Mouse (Mus musculus): ENCODE data around the gene Acbd6. TPM values are rescaled to one million over a fixed set of nuclear protein-coding genes. Genes with fewer than 3 reads are reported as not detected.

Gene Acbd6
- polyA plus RNA-seq, 1 experiment from 2014 or later = 84.3 TPM

DNA sequence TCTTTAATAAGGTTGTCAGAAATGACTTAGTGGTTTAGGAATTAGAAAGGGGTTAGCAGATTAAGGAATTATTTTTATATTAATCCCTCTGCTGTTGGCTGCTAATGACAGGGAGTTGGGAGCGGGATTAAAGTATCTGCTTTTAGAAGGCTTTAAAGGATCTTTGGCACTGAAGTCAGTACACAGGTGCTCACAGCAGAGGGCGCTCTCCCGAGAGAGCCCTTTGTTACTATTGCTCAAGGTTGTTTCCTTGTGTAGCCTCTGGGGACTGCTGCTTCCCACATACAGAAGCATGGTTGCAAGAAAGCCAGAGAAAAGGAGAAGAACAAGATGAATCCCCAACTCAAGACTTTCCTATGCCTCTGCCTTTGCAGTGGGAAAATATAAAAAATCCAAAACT, 6.8 kb downstream of the Acbd6 start:
- 14% methylated on average over 3 of the region's 3 CpGs for WGBS
- H3K27me3 ChIP-seq = no peaks in the 10 kb centered on the region
- H3K9ac ChIP-seq = no peak overlapping the region
- no peak overlapping the region for H3K4me3 ChIP-seq
- H3K36me3 ChIP-seq (ENCODE audit: poor library complexity, severe bottlenecking) = peaks cover 34% of the 10 kb centered on the region
- no peak overlapping the region for H3K4me2 ChIP-seq
- H3K4me1 ChIP-seq = peaks cover 13% of the 10 kb centered on the region
- no peak overlapping the region for H3K27ac ChIP-seq
- no peaks in the 10 kb centered on the region for H3K9me3 ChIP-seq (replicated peaks)
- ATAC-seq = no peak

DNA sequence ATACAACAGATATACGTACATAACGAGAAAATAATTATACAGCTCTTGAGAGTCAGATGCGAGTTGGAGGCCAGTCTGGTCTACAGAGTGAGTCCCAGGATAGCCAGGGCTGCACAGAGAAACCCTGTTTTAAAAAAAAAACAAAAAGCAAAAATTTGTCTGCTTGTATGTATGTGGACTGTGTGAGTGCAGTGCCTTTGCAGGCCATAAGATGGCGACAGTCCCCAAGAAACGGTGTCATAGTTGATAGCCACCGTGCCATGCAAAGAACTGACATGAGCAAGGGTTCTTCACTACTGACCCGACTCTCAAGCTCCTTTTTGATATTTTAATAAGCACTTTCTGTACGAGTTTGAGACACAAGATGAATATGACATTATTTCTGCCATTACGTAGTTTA, 10.2 kb downstream of the Acbd6 start:
- WGBS = 95% methylated on average over 9 of the region's 9 CpGs
- Histone ChIP-seq H3K9ac (no peak overlapping the region), H3K4me3 (no peak overlapping the region), H3K9me3 (replicated peaks) (no peaks in the 10 kb centered on the region), H3K27me3 (no peaks in the 10 kb centered on the region), H3K4me2 (no peak overlapping the region), H3K27ac (no peak overlapping the region), H3K36me3 (ENCODE audit: poor library complexity, severe bottlenecking) (peaks cover 45% of the 10 kb centered on the region), H3K4me1 (no peaks in the 10 kb centered on the region)
- ATAC-seq = no peak

DNA sequence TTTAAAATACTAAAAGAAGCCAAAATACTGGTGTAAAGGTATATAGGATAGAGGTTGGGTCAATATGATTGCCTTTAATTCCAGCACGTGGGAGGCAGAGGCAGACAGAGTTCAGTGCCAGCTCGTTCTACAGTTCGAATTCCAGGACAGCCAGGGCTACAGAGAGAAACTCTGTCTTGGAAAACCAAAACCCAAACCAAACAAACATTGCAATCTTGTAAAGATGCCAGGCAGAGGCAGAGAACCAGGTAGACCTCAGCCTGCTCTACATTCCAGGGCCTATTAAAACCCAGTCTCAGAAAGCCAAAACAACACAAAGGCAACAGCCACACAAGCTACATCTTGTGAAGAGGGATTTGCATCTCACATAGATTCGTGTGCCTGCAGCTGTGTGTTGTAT, 11.4 kb downstream of the Acbd6 start:
- 96% methylated on average over 4 of the region's 4 CpGs for WGBS
- H3K9me3 ChIP-seq (replicated peaks) = no peaks in the 10 kb centered on the region

DNA sequence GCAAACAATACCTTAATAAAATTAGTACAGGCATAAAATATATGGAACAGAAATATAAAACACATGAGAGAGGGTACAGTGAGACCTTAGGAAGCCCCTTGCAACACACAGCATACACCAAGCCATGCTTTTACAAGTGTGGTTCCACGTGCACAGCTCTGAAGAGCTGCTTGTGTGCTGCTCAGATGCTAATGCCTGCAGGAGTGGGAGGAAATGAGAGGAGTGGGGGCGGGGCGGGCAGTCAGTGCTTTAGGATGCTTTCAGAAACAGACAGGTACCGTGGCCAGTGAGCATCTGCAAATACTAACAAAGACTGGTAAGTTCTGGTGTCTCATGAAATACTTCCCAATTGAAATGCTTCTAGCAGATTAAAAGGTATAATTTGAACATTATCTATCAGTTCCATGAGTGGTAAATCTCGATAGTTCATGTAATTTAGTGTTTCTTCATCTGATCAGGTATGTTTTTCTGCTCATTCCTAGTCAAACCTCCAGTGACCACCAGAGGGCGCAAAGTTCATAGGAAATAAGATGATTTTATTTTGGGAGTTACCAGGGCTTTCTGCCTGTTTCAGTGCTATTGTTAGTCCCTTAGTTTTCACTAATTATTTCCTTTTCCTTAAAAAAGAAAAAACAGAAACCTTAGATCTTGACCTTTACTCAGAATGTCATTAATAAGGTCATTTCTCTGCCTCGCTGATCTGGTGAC, 17.2 kb downstream of the Acbd6 start:
- peaks cover 5% of the 10 kb centered on the region; the same call in 1 of the 2 replicates for H3K4me1 ChIP-seq
- peak; percentile 67 for ATAC-seq
- no peaks in the 10 kb centered on the region for H3K9me3 ChIP-seq (replicated peaks)
- H3K9ac ChIP-seq = no peak overlapping the region
- H3K4me2 ChIP-seq = no peak overlapping the region
- peaks cover 8% of the 10 kb centered on the region; the same call in 1 of the 2 replicates for H3K36me3 ChIP-seq (ENCODE audit: poor library complexity, severe bottlenecking)
- 27% methylated on average over 7 of the region's 7 CpGs for WGBS
- no peak overlapping the region for H3K4me3 ChIP-seq
- no peaks in the 10 kb centered on the region for H3K27me3 ChIP-seq
- no peak overlapping the region for H3K27ac ChIP-seq

More for the DNA sequence above, 11.4 kb downstream of the Acbd6 start:
- Histone ChIP-seq H3K27me3 (no peaks in the 10 kb centered on the region), H3K27ac (no peak overlapping the region), H3K36me3 (ENCODE audit: poor library complexity, severe bottlenecking) (peaks cover 45% of the 10 kb centered on the region), H3K4me1 (no peaks in the 10 kb centered on the region), H3K4me2 (no peak overlapping the region), H3K4me3 (no peak overlapping the region), H3K9ac (no peak overlapping the region)
- no peak for ATAC-seq

DNA sequence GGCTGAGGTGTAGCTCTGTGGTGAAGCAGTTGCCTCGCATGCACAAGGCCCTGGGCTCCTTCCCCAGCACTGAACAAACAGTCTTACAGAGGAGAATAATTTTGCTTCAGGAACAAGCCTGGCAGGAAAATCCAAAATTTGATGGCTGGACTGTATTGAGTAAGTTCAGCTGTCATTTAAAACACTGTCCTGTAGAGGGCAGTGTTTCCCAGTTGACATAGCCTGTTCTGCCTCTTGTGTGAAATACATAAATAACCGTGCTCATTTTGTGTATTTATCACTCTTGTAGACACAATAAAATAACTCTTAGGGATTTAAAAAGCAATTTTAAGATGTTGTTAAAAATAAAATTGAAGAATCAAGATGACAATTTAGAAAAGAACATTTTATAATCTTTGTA, 18.5 kb downstream of the Acbd6 start:
- no peaks in the 10 kb centered on the region for H3K9me3 ChIP-seq (replicated peaks)
- peaks cover 5% of the 10 kb centered on the region; the same call in 1 of the 2 replicates for H3K4me1 ChIP-seq
- no peaks in the 10 kb centered on the region for H3K27me3 ChIP-seq
- peaks cover 8% of the 10 kb centered on the region; the same call in 1 of the 2 replicates for H3K36me3 ChIP-seq (ENCODE audit: poor library complexity, severe bottlenecking)
- peak; percentile 58; the same call in 1 of the 2 replicates for ATAC-seq
- H3K9ac ChIP-seq = no peak overlapping the region
- H3K27ac ChIP-seq = no peak overlapping the region
- no peak overlapping the region for H3K4me2 ChIP-seq
- 21% methylated on average over 2 of the region's 2 CpGs for WGBS
- no peak overlapping the region for H3K4me3 ChIP-seq

DNA sequence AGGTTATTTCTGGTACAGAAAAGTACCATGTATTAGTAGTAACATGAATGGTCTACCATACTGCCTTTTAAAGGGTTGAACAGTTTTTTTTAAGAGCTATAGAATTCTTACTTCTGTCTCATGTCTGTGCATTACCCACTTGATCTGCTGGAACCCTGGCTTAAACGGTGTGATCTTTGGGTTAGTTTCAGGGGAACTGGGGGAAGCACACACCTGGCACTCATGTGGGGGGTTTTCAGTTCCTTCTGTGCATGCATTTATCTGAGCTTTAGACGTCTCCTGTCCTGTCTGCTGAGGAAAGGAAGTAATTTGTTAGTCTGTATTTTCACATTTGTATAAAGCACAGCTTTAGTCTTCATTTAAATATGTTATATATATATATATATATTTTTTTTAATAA, 19.4 kb downstream of the Acbd6 start:
- peaks cover 3% of the 10 kb centered on the region; the same call in 1 of the 2 replicates for H3K36me3 ChIP-seq (ENCODE audit: poor library complexity, severe bottlenecking)
- no peak overlapping the region for H3K27ac ChIP-seq
- no peak overlapping the region for H3K4me3 ChIP-seq
- H3K4me2 ChIP-seq = no peak overlapping the region
- ATAC-seq = no peak
- 68% methylated on average over 2 of the region's 2 CpGs for WGBS
- H3K4me1 ChIP-seq = peaks cover 5% of the 10 kb centered on the region; the same call in 1 of the 2 replicates
- H3K27me3 ChIP-seq = no peaks in the 10 kb centered on the region
- H3K9ac ChIP-seq = no peak overlapping the region
- no peaks in the 10 kb centered on the region for H3K9me3 ChIP-seq (replicated peaks)

DNA sequence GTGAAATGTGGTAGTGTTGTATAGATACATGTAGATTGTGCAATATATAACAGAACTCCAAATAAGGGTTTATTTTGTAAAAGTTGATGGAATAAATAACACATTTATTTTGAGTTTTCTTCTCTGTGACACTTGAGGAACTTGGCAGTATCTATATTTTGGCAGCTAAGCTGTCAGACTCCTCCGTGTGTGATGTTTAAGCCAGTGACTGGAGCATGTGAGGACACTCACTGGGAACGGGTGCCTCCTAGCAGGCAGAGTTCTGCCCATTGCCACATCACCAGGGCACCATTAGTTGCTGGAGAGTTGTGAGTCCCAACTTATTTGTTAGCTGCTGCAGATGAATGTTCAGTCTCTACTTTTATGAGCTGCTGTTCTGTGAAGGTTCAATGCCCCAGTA, 30.0 kb downstream of the Acbd6 start:
- no peak for ATAC-seq
- Histone ChIP-seq H3K4me3 (no peak overlapping the region), H3K36me3 (ENCODE audit: poor library complexity, severe bottlenecking) (no peaks in the 10 kb centered on the region), H3K4me1 (no peaks in the 10 kb centered on the region), H3K9ac (no peak overlapping the region), H3K27me3 (no peaks in the 10 kb centered on the region), H3K4me2 (no peak overlapping the region), H3K27ac (no peak overlapping the region), H3K9me3 (replicated peaks) (no peaks in the 10 kb centered on the region)
- 82% methylated on average over 2 of the region's 2 CpGs for WGBS

DNA sequence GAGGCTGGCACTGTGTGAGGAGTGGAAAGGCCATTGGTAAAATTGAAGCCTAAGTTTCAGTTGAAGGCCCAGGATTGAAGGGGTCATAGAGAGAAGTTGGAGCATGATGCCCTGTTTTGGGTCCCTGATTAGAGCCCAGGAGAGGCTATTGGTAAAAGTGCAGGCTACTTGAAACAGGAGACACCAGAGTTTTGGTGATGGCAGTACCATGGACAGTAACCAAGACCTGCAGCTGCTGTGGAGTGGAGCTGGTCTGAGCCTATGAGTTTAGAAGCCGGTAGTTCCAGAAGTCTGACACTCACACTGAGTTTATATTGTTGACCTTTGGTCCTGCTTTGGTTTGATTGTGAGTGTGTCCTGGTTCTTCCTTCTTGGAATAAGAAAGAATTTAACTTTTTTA, 36.2 kb downstream of the Acbd6 start:
- H3K4me2 ChIP-seq = no peak overlapping the region
- H3K27me3 ChIP-seq = no peaks in the 10 kb centered on the region
- no peak for ATAC-seq
- H3K4me1 ChIP-seq = no peaks in the 10 kb centered on the region
- no peaks in the 10 kb centered on the region for H3K9me3 ChIP-seq (replicated peaks)
- H3K36me3 ChIP-seq (ENCODE audit: poor library complexity, severe bottlenecking) = no peaks in the 10 kb centered on the region
- WGBS = 70% methylated on average over 1 of the region's 1 CpGs
- no peak overlapping the region for H3K4me3 ChIP-seq
- H3K27ac ChIP-seq = no peak overlapping the region
- H3K9ac ChIP-seq = no peak overlapping the region

DNA sequence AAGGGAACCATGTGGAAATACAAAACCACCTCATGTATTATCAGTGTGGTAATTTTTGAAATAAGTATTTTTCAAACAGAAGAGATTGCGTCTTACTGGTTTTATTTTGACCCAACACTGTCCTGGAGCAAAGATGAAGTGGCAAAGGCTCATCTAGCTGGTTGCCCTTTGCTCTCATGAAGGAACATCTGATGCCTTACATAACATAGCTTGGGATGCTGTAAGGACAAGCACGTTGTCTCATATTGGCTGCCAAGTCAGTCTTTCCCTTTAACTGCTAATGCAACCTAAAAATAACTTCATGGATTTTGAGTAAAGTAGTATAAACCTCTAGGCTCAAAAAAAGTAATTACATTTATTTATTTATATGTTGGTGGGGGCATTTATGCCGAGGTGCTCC, 38.7 kb downstream of the Acbd6 start:
- H3K27me3 ChIP-seq = no peaks in the 10 kb centered on the region
- no peaks in the 10 kb centered on the region for H3K4me1 ChIP-seq
- ATAC-seq = no peak
- H3K9ac ChIP-seq = no peak overlapping the region
- H3K36me3 ChIP-seq (ENCODE audit: poor library complexity, severe bottlenecking) = no peaks in the 10 kb centered on the region
- WGBS = 98% methylated on average over 3 of the region's 3 CpGs
- H3K4me3 ChIP-seq = no peak overlapping the region
- H3K9me3 ChIP-seq (replicated peaks) = no peaks in the 10 kb centered on the region
- no peak overlapping the region for H3K27ac ChIP-seq
- no peak overlapping the region for H3K4me2 ChIP-seq

DNA sequence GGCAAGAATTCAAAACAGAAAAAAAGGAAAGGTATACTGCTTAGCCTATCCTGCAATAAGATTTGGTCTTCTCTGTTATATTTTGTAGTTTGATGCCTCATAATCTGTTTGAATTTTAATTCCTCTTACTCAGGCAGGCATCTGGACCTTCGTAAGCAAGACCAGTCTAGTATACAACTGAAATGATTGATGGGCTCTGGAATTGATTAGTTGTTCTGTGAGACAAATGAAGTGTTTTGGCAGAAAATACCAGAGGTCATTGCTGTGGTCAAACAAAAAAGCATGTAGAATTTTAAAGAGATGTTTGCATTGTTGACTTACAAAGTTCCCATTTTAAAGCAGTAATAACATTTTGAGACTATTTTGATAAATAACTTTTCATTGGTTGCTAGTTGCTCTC, 46.8 kb downstream of the Acbd6 start:
- H3K27me3 ChIP-seq = no peaks in the 10 kb centered on the region
- no peak overlapping the region for H3K27ac ChIP-seq
- no peak overlapping the region for H3K4me2 ChIP-seq
- H3K4me3 ChIP-seq = no peak overlapping the region
- H3K4me1 ChIP-seq = peaks cover 21% of the 10 kb centered on the region
- WGBS = 48% methylated on average over 1 of the region's 1 CpGs
- no peaks in the 10 kb centered on the region for H3K36me3 ChIP-seq (ENCODE audit: poor library complexity, severe bottlenecking)
- no peak for ATAC-seq
- no peak overlapping the region for H3K9ac ChIP-seq
- no peaks in the 10 kb centered on the region for H3K9me3 ChIP-seq (replicated peaks)

DNA sequence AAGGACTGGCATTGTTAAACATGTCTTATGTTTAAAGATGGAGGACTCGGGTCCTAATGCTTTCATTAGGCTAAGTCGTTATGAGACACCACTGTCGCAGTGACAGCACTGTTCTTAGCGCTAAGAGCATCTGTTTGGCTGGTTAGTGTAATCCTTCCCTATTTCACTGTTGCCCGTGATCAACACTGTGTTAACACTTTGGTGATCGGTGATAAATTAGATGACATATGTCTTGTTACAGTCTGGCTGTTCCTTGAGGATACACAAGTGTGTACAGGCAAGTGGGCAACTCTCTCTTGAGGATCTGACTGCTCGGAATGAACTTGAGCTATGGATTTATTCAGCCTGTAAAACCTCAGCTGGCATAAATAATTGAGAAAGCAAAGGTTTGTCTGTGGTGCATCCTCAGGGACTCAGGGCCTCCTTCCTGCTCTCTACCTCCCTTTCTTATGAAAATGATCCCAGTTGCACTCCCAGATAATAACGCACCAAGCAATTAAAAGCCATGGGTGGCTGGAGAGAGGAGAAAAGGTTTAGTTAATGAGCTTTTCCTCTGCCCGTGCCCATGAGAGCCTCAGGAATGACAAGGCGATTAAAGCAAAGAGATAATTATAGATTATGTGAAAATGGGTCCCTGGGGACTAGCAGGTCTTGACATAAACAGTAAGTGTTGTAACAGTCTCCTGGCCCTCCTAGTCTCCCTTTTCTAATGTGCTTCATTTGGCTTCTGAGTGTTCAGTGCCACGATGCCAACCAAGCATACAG, 47.7 kb downstream of the Acbd6 start:
- Histone ChIP-seq H3K27ac (peak overlapping the region; percentile 15), H3K4me2 (peak overlapping the region; percentile 28), H3K9ac (no peak overlapping the region), H3K27me3 (no peaks in the 10 kb centered on the region), H3K36me3 (ENCODE audit: poor library complexity, severe bottlenecking) (no peaks in the 10 kb centered on the region), H3K9me3 (replicated peaks) (no peaks in the 10 kb centered on the region), H3K4me3 (no peak overlapping the region), H3K4me1 (peaks cover 21% of the 10 kb centered on the region)
- WGBS = 8% methylated on average over 11 of the region's 11 CpGs
- ATAC-seq = peak; percentile 85

DNA sequence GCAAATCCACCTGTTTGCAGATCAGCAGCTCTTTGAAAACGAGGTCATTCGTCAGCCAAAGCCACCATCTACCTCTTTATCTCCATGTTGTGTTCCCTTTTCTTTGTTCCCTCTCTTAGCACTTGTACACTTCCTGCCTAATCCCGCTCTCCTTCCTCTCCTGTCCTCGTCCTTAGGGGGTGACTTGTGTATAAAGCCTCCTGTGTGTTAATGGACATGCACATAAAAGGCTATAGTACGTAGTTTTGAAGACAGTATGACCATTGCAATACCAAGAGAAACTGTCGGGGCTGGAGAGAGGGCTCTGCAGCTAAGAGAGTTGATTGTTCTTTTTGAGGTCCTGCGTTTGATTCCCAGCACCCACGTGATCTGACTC, 48.2 kb downstream of the Acbd6 start:
- no peak overlapping the region for H3K4me3 ChIP-seq
- H3K9ac ChIP-seq = no peak overlapping the region
- H3K36me3 ChIP-seq (ENCODE audit: poor library complexity, severe bottlenecking) = no peaks in the 10 kb centered on the region
- peak; percentile 48; the same call in 1 of the 2 replicates for ATAC-seq
- no peaks in the 10 kb centered on the region for H3K9me3 ChIP-seq (replicated peaks)
- no peaks in the 10 kb centered on the region for H3K27me3 ChIP-seq
- peak overlapping the region; percentile 15 for H3K27ac ChIP-seq
- H3K4me2 ChIP-seq = peak overlapping the region; percentile 28
- 24% methylated on average over 8 of the region's 8 CpGs for WGBS
- H3K4me1 ChIP-seq = peaks cover 21% of the 10 kb centered on the region
